27 mouse cellular contexts compared by ENCODE assay signal in genomic region chr10:3529807-3530206, GRCm38 (mm10). TPM values are rescaled to one million over a fixed set of nuclear protein-coding genes. Genes with fewer than 3 reads are reported as not detected.
DNase-seq lines count a peak whose midpoint lies in the region; ATAC-seq and TF ChIP-seq lines count a peak whose summit lies in the region.
"Had no signal": no experiment of that assay in that cellular context is flagged by ENCODE, and none has a peak within 500 bp of the region (broad histone marks: within the 10 kb centered on the region; RNA-seq: fewer than 3 reads in every experiment).

No protein-coding gene starts in this region.

- no peak overlapping the region for H3K4me3 ChIP-seq in forebrain, embryonic 14.5 days (ENCODE audit: low read depth, low read length)
- H3K4me3 ChIP-seq in forebrain, embryonic 16.5 days (replicated peaks; ENCODE audit: low read length) = no peak overlapping the region
- H3K4me3 ChIP-seq in kidney, adult 2 months (ENCODE audit: insufficient read depth, low read depth, low read length) = no peak overlapping the region
- no peak overlapping the region for H3K4me3 ChIP-seq in midbrain, embryonic 14.5 days (replicated peaks; ENCODE audit: low read depth, low read length)
- no peak overlapping the region for H3K4me3 ChIP-seq in midbrain, embryonic 11.5 days (ENCODE audit: low read depth, low read length)
- H3K4me3 ChIP-seq: hindbrain, embryonic 15.5 days; midbrain, embryonic 10.5 days; stomach, embryonic 15.5 days had no signal

- H3K9me3 ChIP-seq in forebrain, embryonic 14.5 days (replicated peaks; ENCODE audit: control insufficient read depth, low read length) = no peaks in the 10 kb centered on the region
- no peaks in the 10 kb centered on the region for H3K9me3 ChIP-seq in forebrain, embryonic 16.5 days (ENCODE audit: control insufficient read depth, low read length)
- H3K9me3 ChIP-seq in midbrain, embryonic 14.5 days (ENCODE audit: control insufficient read depth, low read length) = no peaks in the 10 kb centered on the region
- no peaks in the 10 kb centered on the region for H3K9me3 ChIP-seq in midbrain, embryonic 11.5 days (ENCODE audit: control insufficient read depth, low read length)
- H3K9me3 ChIP-seq: hindbrain, embryonic 15.5 days; midbrain, embryonic 10.5 days; stomach, embryonic 15.5 days had no signal

- WGBS in forebrain, embryonic 14.5 days = 14% methylated on average over 4 of the region's 4 CpGs
- WGBS in forebrain, embryonic 16.5 days = 15% methylated on average over 4 of the region's 4 CpGs
- 27% methylated on average over 4 of the region's 4 CpGs for WGBS in kidney, adult 2 months
- 43% methylated on average over 4 of the region's 4 CpGs for WGBS in midbrain, embryonic 14.5 days
- WGBS in midbrain, embryonic 11.5 days = 74% methylated on average over 4 of the region's 4 CpGs

- no peak overlapping the region for H3K9ac ChIP-seq in forebrain, embryonic 14.5 days (ENCODE audit: low read length)
- no peak overlapping the region for H3K9ac ChIP-seq in forebrain, embryonic 16.5 days (replicated peaks; ENCODE audit: low read depth, low read length)
- no peak overlapping the region for H3K9ac ChIP-seq in midbrain, embryonic 14.5 days (replicated peaks; ENCODE audit: low read length)
- H3K9ac ChIP-seq in midbrain, embryonic 11.5 days (ENCODE audit: low read length) = no peak overlapping the region
- H3K9ac ChIP-seq: hindbrain, embryonic 15.5 days; liver, embryonic 14.5 days; stomach, embryonic 15.5 days had no signal

- no peaks in the 10 kb centered on the region for H3K36me3 ChIP-seq in forebrain, embryonic 14.5 days (ENCODE audit: control insufficient read depth, insufficient read depth, low read length)
- H3K36me3 ChIP-seq in forebrain, embryonic 16.5 days (ENCODE audit: control insufficient read depth, insufficient read depth) = no peaks in the 10 kb centered on the region
- H3K36me3 ChIP-seq in kidney, adult 2 months (ENCODE audit: control insufficient read depth, insufficient read depth, low read length) = no peaks in the 10 kb centered on the region
- H3K36me3 ChIP-seq in midbrain, embryonic 14.5 days (ENCODE audit: control insufficient read depth, insufficient read depth, low read length) = no peaks in the 10 kb centered on the region
- H3K36me3 ChIP-seq in midbrain, embryonic 11.5 days (ENCODE audit: control insufficient read depth, insufficient read depth, low read length) = no peaks in the 10 kb centered on the region
- H3K36me3 ChIP-seq: hindbrain, embryonic 15.5 days; midbrain, embryonic 10.5 days; stomach, embryonic 15.5 days had no signal

- H3K27me3 ChIP-seq in forebrain, embryonic 14.5 days (replicated peaks; ENCODE audit: control insufficient read depth, insufficient read depth, low read length) = no peaks in the 10 kb centered on the region
- no peaks in the 10 kb centered on the region; the same call in 1 of the 2 replicates for H3K27me3 ChIP-seq in forebrain, embryonic 16.5 days (replicated peaks; ENCODE audit: control insufficient read depth, insufficient read depth, low read length)
- no peaks in the 10 kb centered on the region for H3K27me3 ChIP-seq in kidney, adult 2 months (replicated peaks; ENCODE audit: control insufficient read depth, insufficient read depth, low read length)
- peaks cover 4% of the 10 kb centered on the region; the same call in 1 of the 2 replicates for H3K27me3 ChIP-seq in midbrain, embryonic 14.5 days (ENCODE audit: control insufficient read depth, insufficient read depth, low read length)
- H3K27me3 ChIP-seq in midbrain, embryonic 11.5 days (ENCODE audit: control insufficient read depth, insufficient read depth, low read length) = no peaks in the 10 kb centered on the region
- H3K27me3 ChIP-seq: stomach, embryonic 15.5 days had no signal

- TF ChIP-seq POLR2A in kidney, adult 2 months (IDR thresholded peaks at IDR 0.05; ENCODE audit: low read depth, low read length) = no peak

- TF ChIP-seq CTCF in kidney, adult 2 months (conservative IDR thresholded peaks at IDR 0.05; ENCODE audit: insufficient read depth, insufficient read length, low read depth, low read length) = no peak

- DNase-seq in forebrain, embryonic 14.5 days (ENCODE audit: low spot score) = peak; percentile 66
- DNase-seq in kidney, postnatal 14 days = peak; percentile 33
- DNase-seq in kidney, adult 2 months = no peak
- peak; percentile 67 for DNase-seq in midbrain, embryonic 14.5 days
- no peak for DNase-seq in midbrain, embryonic 11.5 days (ENCODE audit: low spot score, missing footprints)
- DNase-seq in fat pad, adult 2 months (ENCODE audit: extremely low read depth, low read depth, low spot score) = peak; percentile 61
- DNase-seq in gastrocnemius, postnatal 10 days = no peak
- DNase-seq: adrenal gland, adult 2 months; gastrocnemius, postnatal 14 days; heart, adult 18-20 months; heart, postnatal 36 days; layer of hippocampus, postnatal 36 days; liver; lung, adult 2 months; lung, postnatal 14 days; right cerebral cortex, postnatal 25 days had no signal

- no peak overlapping the region for H3K4me2 ChIP-seq in forebrain, embryonic 14.5 days (ENCODE audit: low read length)
- H3K4me2 ChIP-seq in forebrain, embryonic 16.5 days (ENCODE audit: low read length) = no peak overlapping the region
- H3K4me2 ChIP-seq in midbrain, embryonic 14.5 days (ENCODE audit: low read length) = no peak overlapping the region
- H3K4me2 ChIP-seq in midbrain, embryonic 11.5 days = no peak overlapping the region
- H3K4me2 ChIP-seq: heart, embryonic 11.5 days; hindbrain, embryonic 15.5 days; stomach, embryonic 15.5 days had no signal

- no peaks in the 10 kb centered on the region for H3K4me1 ChIP-seq in forebrain, embryonic 14.5 days (ENCODE audit: control insufficient read depth, insufficient read depth, low read length)
- H3K4me1 ChIP-seq in forebrain, embryonic 16.5 days (replicated peaks; ENCODE audit: control insufficient read depth, insufficient read depth, low read length) = peaks cover 8% of the 10 kb centered on the region; the same call in 1 of the 2 replicates
- peaks cover 2% of the 10 kb centered on the region; the same call in 1 of the 2 replicates for H3K4me1 ChIP-seq in kidney, adult 2 months (ENCODE audit: control insufficient read depth, insufficient read depth, low read length)
- H3K4me1 ChIP-seq in midbrain, embryonic 14.5 days (ENCODE audit: control insufficient read depth, insufficient read depth, low read length) = 0 out of 2 replicates have a peak, but pooled peaks cover 4% of the 10 kb centered on the region
- no peaks in the 10 kb centered on the region for H3K4me1 ChIP-seq in midbrain, embryonic 11.5 days (ENCODE audit: control insufficient read depth, insufficient read depth, low read length)
- H3K4me1 ChIP-seq: stomach, embryonic 15.5 days had no signal

- ATAC-seq in forebrain, embryonic 14.5 days = no peak
- no peak for ATAC-seq in forebrain, embryonic 16.5 days
- ATAC-seq in midbrain, embryonic 14.5 days (ENCODE audit: low FRiP score, low TSS enrichment) = no peak
- ATAC-seq in midbrain, embryonic 11.5 days (ENCODE audit: low FRiP score) = no peak
- ATAC-seq: CD4-positive, CD25-positive, alpha-beta regulatory T cell, adult 4 months had no signal

- H3K27ac ChIP-seq in forebrain, embryonic 14.5 days (ENCODE audit: low read depth, low read length) = no peak overlapping the region
- no peak overlapping the region for H3K27ac ChIP-seq in forebrain, embryonic 16.5 days (ENCODE audit: low read length)
- H3K27ac ChIP-seq in kidney, adult 2 months (ENCODE audit: insufficient read depth, low read depth, low read length) = no peak overlapping the region
- no peak overlapping the region for H3K27ac ChIP-seq in midbrain, embryonic 14.5 days (replicated peaks; ENCODE audit: low read depth, low read length)
- H3K27ac ChIP-seq in midbrain, embryonic 11.5 days (ENCODE audit: low read depth, low read length) = no peak overlapping the region
- H3K27ac ChIP-seq: hindbrain, embryonic 15.5 days; liver, embryonic 14.5 days; midbrain, embryonic 10.5 days; stomach, embryonic 15.5 days had no signal

RNA-seq across cellular contexts. Expression of gene Iyd, which starts 10.2 kb away (rescaled TPM):
- 0.53 and 0.91 TPM in 2 replicates for polyA plus RNA-seq in forebrain, embryonic 14.5 days (2014; fragmentation: Nextera tagmentation; extraction: Ambion mirVana)
- polyA plus RNA-seq in forebrain, embryonic 16.5 days (2015; fragmentation: Nextera tagmentation; extraction: Ambion mirVana) = 0.15 and 0.22 TPM in 2 replicates
- polyA plus RNA-seq in kidney, adult 2 months (2012; rRNA removed) = 28.1 and 30.7 TPM in 2 replicates
- polyA plus RNA-seq in midbrain, embryonic 14.5 days (2014; fragmentation: Nextera tagmentation; extraction: Ambion mirVana) = 0.51 and 0.63 TPM in 2 replicates
- not detected in 2 replicates for polyA plus RNA-seq in midbrain, embryonic 11.5 days (2014; fragmentation: Nextera tagmentation; extraction: Ambion mirVana)
- total RNA-seq in gastrocnemius, postnatal 10 days (2021) = under 1 TPM in 1 of 2 experiments, not detected in 1; 0.63 TPM
- total RNA-seq: gastrocnemius, postnatal 14 days; heart, adult 18-20 months; heart, postnatal 36 days; megakaryocyte progenitor cell, adult 5-6 weeks; monocyte, adult 5-6 weeks had no signal
- polyA plus RNA-seq: CD4-positive, CD25-positive, alpha-beta regulatory T cell, adult 4 months; embryonic facial prominence, embryonic 11.5 days; limb, embryonic 11.5 days; midbrain, embryonic 10.5 days had no signal

Comparison
In these comparisons a context has a peak if more than half of its experiments do, and no peak if none do; other contexts are left out.
1. DNase-seq: peak in forebrain, embryonic 14.5 days (single experiment), kidney, postnatal 14 days (single experiment), midbrain, embryonic 14.5 days (single experiment) and fat pad, adult 2 months (single experiment); none in kidney, adult 2 months (single experiment), midbrain, embryonic 11.5 days (single experiment) and gastrocnemius, postnatal 10 days (single experiment).
2. RNA of gene Iyd, which starts 10.2 kb away (polyA plus RNA-seq): 28.1 to 30.7 TPM in kidney, adult 2 months; 0.53 to 0.91 TPM in forebrain, embryonic 14.5 days, 0.51 to 0.63 TPM in midbrain, embryonic 14.5 days, 0.15 to 0.22 TPM in forebrain, embryonic 16.5 days and not detected in midbrain, embryonic 11.5 days; every median in the first group is over 10 times any median in the second.